Comparison of ENCODE assay signal across 26 mouse cellular contexts in genomic region chr9:61243289-61243688, GRCm38 (mm10).
DNase-seq lines count a peak whose midpoint lies in the region; ATAC-seq and TF ChIP-seq lines count a peak whose summit lies in the region.
"Had no signal": no experiment of that assay in that cellular context is flagged by ENCODE, and none has a peak within 500 bp of the region (broad histone marks: within the 10 kb centered on the region; RNA-seq: fewer than 3 reads in every experiment).

No protein-coding gene starts in this region.

- H3K9ac ChIP-seq in CH12.LX (ENCODE audit: insufficient read depth, low read depth) = no peak overlapping the region
- H3K9ac ChIP-seq in heart, embryonic 12.5 days = no peak overlapping the region
- H3K9ac ChIP-seq: embryonic facial prominence, embryonic 13.5 days; embryonic facial prominence, embryonic 15.5 days; forebrain, embryonic 13.5 days; forebrain, embryonic 15.5 days; forebrain, postnatal 0 days had no signal

- TF ChIP-seq EP300 in CH12.LX (IDR thresholded peaks at IDR 0.05; ENCODE audit: low read length) = peak; percentile 32; the same call in 1 of the 2 replicates

- peaks cover 29 to 56% of the 10 kb centered on the region in 2 experiments for H3K4me1 ChIP-seq in CH12.LX (ENCODE audit: control insufficient read depth in 1 of 2, insufficient read depth in 2 of 2)
- no peaks in the 10 kb centered on the region for H3K4me1 ChIP-seq in heart, embryonic 12.5 days (replicated peaks)
- H3K4me1 ChIP-seq: embryonic facial prominence, embryonic 15.5 days had no signal

- no peak for TF ChIP-seq RAD21 in CH12.LX (IDR thresholded peaks at IDR 0.05; ENCODE audit: low read depth, low read length)

- in situ Hi-C loops in CH12.LX (cut with MboI; ENCODE audit: low pct_ligation_motif_present, low pct_unique_long_range_greater_than_20kb, low sequenced_read_pairs) = no loop called here

- H3K4me2 ChIP-seq in CH12.LX (ENCODE audit: insufficient read depth, low read depth, poor library complexity, severe bottlenecking) = peak overlapping the region; percentile 10; the same call in 1 of the 2 replicates
- H3K4me2 ChIP-seq in heart, embryonic 12.5 days = no peak overlapping the region
- H3K4me2 ChIP-seq: embryonic facial prominence, embryonic 13.5 days; embryonic facial prominence, embryonic 15.5 days; forebrain, embryonic 13.5 days; forebrain, embryonic 15.5 days had no signal

- ATAC-seq in CD4-positive, CD25-positive, alpha-beta regulatory T cell, adult 4 months = no peak
- ATAC-seq in heart, embryonic 12.5 days (ENCODE audit: insufficient number of reproducible peaks, low FRiP score) = no peak
- ATAC-seq: activated CD4-positive, CD25-positive, alpha-beta regulatory T cell, adult 4 months; forebrain, embryonic 13.5 days; forebrain, embryonic 15.5 days; forebrain, postnatal 0 days; Patski had no signal

- H3K79me2 ChIP-seq in CH12.LX (replicated peaks; ENCODE audit: control insufficient read depth, extremely low read depth, insufficient read depth, poor library complexity, severe bottlenecking) = no peaks in the 10 kb centered on the region

- H3K27me3 ChIP-seq in CH12.LX (replicated peaks) = no peaks in the 10 kb centered on the region
- H3K27me3 ChIP-seq in splenic B cell, adult 2 months (ENCODE audit: control insufficient read depth, insufficient read depth, low read length, poor library complexity, severe bottlenecking) = no peaks in the 10 kb centered on the region
- H3K27me3 ChIP-seq in heart, embryonic 12.5 days (replicated peaks) = peaks cover 30% of the 10 kb centered on the region
- H3K27me3 ChIP-seq: Patski had no signal

- dilution Hi-C loops in CH12.LX (cut with MboI; ENCODE audit: extremely low pct_ligation_motif_present, extremely low pct_unique_long_range_greater_than_20kb, low sequenced_read_pairs) = no loop called here

- H3K27ac ChIP-seq in CH12.LX (ENCODE audit: insufficient read depth, low read depth) = no peak overlapping the region
- no peak overlapping the region for H3K27ac ChIP-seq in heart, embryonic 12.5 days (ENCODE audit: poor library complexity, severe bottlenecking)
- H3K27ac ChIP-seq: embryonic facial prominence, embryonic 13.5 days; embryonic facial prominence, embryonic 15.5 days; forebrain, embryonic 13.5 days; forebrain, embryonic 15.5 days had no signal

- 68% methylated on average over 6 of the region's 6 CpGs for WGBS in heart, embryonic 12.5 days

- no peak overlapping the region for H3K4me3 ChIP-seq in CH12.LX (replicated peaks in 1 of 3; ENCODE audit: low read depth in 2 of 3, low read length in 2 of 3, poor library complexity in 1 of 3)
- no peak overlapping the region for H3K4me3 ChIP-seq in heart, embryonic 12.5 days
- H3K4me3 ChIP-seq: embryonic facial prominence, embryonic 13.5 days; embryonic facial prominence, embryonic 15.5 days; forebrain, embryonic 13.5 days; forebrain, embryonic 15.5 days had no signal

- TF ChIP-seq CTCF in CH12.LX (conservative IDR thresholded peaks at IDR 0.05 in 1 of 2, IDR thresholded peaks at IDR 0.05 in 1 of 2; ENCODE audit: low read depth in 2 of 2, low read length in 2 of 2) = no peak

- TF ChIP-seq POLR2A in CH12.LX (IDR thresholded peaks at IDR 0.05; ENCODE audit: low read depth, low read length) = no peak

- H3K36me3 ChIP-seq in CH12.LX (replicated peaks in 1 of 2; ENCODE audit: control insufficient read depth in 1 of 2, insufficient read depth in 1 of 2, low read length in 1 of 2) = no peaks in the 10 kb centered on the region
- H3K36me3 ChIP-seq in splenic B cell, adult 2 months (ENCODE audit: control insufficient read depth, insufficient read depth, low read length, poor library complexity, severe bottlenecking) = no peaks in the 10 kb centered on the region
- H3K36me3 ChIP-seq in heart, embryonic 12.5 days = no peaks in the 10 kb centered on the region
- H3K36me3 ChIP-seq: embryonic facial prominence, embryonic 13.5 days; embryonic facial prominence, embryonic 15.5 days; forebrain, embryonic 15.5 days; G1E had no signal

- peak; percentile 41 for DNase-seq in CD4-positive, CD25-positive, alpha-beta regulatory T cell, adult 2 months (ENCODE audit: low read depth, low spot score)
- peak; percentile 28 for DNase-seq in CH12.LX (ENCODE audit: extremely low read depth)
- peak; percentile 50 for DNase-seq in induced T-regulatory cell, adult 2 months (ENCODE audit: low read depth)
- DNase-seq in splenic B cell, adult 2 months (ENCODE audit: low read depth, low spot score) = peak; percentile 51
- no peak for DNase-seq in B cell, adult 2 months
- DNase-seq in right cerebral cortex, postnatal 4 days = no peak
- DNase-seq: adrenal gland, adult 8-10 months; adrenal gland, postnatal 14 days; adrenal gland, postnatal 36 days; cerebellum, adult 11 months; cerebellum, adult 18-20 months; cerebellum, adult 8-10 months; cerebellum, adult 9-11 months; cerebellum, postnatal 14 days; cerebellum, postnatal 36 days; embryo, embryonic 11 days; forebrain, postnatal 0 days had no signal

- H3K9me3 ChIP-seq in CH12.LX (replicated peaks; ENCODE audit: low read length) = peaks cover 9% of the 10 kb centered on the region
- no peaks in the 10 kb centered on the region; the same call in 1 of the 2 replicates for H3K9me3 ChIP-seq in heart, embryonic 12.5 days (replicated peaks)
- H3K9me3 ChIP-seq: embryonic facial prominence, embryonic 13.5 days; embryonic facial prominence, embryonic 15.5 days; forebrain, embryonic 15.5 days; G1E had no signal

TF ChIP-seq in CH12.LX, 34 proteins besides CTCF, POLR2A, EP300 and RAD21:
- peak; percentile 92 for TF ChIP-seq ZNF384 (IDR thresholded peaks at IDR 0.05; ENCODE audit: low read depth, low read length)
- TF ChIP-seq MYC (IDR thresholded peaks at IDR 0.05; ENCODE audit: low read depth, low read length) = no peak

Comparison
In these comparisons a context has a peak if more than half of its experiments do, and no peak if none do; other contexts are left out.
1. DNase-seq: peak in CD4-positive, CD25-positive, alpha-beta regulatory T cell, adult 2 months (single experiment), CH12.LX (single experiment), induced T-regulatory cell, adult 2 months (single experiment) and splenic B cell, adult 2 months (single experiment); none in B cell, adult 2 months (0 of 2) and right cerebral cortex, postnatal 4 days (single experiment).